Mouse (Mus musculus) liver, embryonic 14.5 days (tissue): ENCODE data around the gene Pigp.

ENCODE experiments used
- CTCF ChIP-seq: IDR thresholded peaks from 2 replicates; pipeline ENCODE4 v1.5.1; 2016; ENCODE audit warnings: antibody characterized with exemption, low read depth, control low read depth
- EP300 ChIP-seq: IDR thresholded peaks from 2 replicates; pipeline ENCODE4 v1.6.1; 2016; ENCODE audit warnings: antibody characterized with exemption, low read depth

- no peak for TF ChIP-seq CTCF
- no peak for TF ChIP-seq EP300
Measured at GRCm38 (mm10) chr16:94370915-94371300, 734 bp downstream of the Pigp start.
